Mouse (Mus musculus): Measurements from ENCODE around the gene Gm10337.

Gm10337 gene

DNA sequence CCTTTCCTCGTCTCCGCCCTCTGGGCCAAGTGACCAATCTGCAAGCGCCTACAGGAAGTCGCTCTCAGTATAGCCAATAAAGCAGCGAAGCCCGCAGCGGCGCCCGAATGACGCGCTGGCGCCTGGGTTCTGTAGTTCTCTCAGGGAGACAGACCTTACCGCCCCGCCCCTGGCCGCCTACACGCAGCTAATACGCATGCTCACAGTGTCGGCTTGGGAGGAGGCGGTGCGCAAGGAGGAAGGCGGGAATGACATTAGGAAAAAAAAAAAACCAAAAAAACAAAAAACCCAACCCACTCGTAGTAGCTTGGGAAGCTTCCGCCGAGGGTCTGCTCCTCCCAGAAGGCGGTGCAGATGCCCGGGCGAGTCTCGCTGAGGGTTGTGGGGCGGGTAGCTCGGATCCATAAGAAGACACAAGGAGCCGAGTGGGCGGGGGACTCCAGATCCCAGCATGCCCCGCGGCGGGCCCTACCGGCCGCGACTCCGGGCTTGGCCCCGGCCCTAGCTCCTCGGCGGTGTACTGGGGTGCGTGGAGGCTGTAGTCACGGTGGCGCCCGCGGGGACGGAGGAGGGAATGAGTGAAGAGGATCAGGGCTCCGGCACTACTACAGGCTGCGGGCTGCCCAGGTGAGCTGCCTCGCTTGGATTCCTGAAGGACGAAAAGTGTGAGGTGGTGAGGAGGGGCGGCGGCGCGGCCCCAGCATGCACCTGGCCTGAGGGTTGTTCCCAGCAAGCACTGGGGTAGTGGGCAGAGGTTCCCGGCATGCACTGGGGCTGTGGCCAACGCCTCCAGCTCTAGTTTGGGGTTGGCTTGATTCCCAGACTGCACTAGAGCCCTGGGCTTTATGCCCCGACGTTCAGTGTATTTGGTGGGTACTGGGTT lies 14.7 kb downstream of the Gm10337 start, which contains the start of gene Tarbp2:
Gene Tarbp2 (plus strand): TSS at position 217 of the 883 bp plus-strand sequence.
- peak; percentile 99 for DNase-seq

DNA sequence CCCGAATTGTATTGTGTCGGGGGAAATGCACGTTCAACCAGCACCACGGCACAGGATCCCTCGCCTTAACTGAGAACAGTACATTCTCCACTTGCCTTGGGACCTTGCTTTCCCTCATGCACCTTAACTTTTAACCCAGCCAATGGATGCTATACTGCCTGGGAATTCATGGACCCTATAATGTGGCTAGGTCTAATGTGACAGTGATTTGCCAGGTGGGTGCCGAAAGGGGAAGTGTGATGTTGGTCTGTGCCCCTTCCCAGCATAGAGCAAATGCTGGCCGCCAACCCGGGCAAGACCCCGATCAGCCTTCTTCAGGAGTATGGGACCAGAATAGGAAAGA lies 15.3 kb downstream of the Gm10337 start:
- no peak for DNase-seq

DNA sequence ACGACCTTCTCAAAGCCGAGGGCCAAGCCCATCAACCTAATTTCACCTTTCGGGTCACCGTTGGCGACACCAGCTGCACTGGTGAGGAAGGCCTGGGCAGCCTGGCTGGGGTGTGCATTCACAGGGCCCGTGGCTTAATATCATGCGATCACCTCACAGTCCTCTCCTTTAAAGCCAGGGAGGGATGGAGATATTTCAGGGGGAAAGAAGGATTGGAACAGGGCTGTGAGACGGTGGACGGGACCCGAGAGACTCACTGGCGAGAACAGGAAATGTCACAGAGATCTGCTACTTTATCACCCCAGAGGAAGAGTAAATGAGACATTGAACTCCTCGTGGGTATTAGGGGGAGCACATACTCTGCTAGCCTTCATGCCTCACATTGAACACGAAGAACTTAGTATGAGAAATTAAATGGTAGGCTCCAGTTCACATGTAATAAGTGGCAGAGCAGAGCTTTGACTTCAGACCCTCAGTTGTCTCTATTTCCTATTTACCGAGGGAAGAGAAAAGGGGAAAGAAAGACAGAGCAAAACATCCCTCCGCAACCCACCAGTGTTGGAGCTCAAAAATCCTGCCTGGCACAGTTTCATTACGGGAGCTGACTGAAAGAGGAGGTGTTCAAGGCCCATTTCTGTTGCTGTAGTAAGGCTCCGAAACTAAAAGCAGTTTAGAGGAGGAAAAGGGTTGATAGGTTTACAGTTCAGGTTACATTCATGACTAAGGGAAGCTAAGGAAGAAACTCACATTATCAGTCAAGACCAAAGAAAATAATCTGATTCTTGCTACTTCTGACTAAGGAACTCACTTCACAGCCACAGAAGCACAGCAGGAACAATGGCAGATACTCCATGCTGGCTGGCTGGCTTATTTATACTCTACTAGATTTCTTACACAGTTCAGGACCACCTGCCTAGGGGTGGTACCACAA lies 16.0 kb downstream of the Gm10337 start:
- DNase-seq: peak in 1 of 2 experiments; percentile 47

DNA sequence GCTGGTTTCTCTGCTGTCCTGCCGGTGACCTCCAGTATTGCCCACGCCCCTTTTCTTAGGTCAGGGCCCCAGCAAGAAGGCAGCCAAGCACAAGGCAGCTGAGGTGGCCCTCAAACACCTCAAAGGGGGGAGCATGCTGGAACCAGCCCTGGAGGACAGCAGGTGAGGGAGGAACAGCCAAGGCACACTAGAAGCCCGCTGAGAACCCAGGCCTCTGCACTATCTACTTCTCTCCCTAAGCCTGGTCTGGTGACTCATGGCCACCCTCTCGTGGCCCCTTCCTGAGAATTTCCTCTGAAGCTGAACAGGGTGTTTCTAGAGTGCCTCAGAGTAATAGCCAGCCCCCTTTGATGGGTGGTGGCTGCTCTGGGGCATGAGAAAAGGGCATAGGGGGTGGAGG lies 16.9 kb downstream of the Gm10337 start:
- peak in 1 of 2 experiments; percentile 46 for DNase-seq

DNA sequence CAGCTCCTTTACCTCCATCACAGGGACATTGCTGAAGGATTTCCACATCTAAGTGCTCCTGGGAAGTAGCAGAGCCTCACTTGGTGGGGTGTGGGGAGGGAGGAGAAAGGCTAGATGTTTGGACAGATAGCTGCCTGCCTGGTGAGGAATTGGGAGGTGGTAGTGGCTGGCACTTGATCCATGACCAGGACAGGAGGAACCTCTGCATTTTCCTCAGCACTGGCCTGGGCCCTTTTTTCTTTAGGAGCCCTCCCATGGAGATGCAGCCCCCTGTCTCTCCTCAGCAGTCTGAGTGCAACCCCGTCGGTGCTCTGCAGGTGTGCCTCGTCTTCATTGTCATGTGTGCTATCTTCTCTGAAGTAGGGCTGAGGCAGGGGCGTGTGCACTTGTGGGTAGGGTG lies 18.0 kb downstream of the Gm10337 start:
- no peak for DNase-seq

DNA sequence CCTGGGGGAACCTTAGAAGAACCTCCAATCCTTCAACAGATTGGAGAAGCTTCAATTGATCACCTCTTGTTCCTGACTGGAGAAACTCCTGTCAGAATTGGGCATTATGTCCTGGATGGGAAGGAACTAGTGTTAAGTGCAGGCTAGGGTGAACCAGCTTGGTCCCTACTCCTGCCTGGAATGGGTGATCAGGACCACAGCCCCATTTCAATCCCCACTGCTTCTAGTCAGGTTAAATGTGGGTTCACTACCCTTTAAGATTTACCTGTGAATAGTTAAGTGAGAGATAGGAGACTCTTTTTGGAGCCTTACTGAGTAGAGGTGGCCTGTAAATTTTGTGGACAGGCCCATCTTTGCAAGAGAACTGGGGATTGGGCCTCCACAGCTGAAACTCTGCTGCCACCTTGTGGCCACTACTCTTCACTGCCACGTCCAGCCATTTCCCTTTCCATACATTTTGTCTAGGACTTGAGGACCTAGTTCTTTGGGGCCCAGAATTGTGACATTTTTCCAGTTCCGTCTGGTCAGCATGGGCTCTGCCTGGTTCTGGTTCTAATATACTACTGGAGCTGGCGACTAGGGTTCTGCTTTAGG lies 21.5 kb downstream of the Gm10337 start, which contains the start of gene Npff:
Gene Npff (minus strand): TSS at position 51 of the 594 bp plus-strand sequence.
- peak; percentile 91 for DNase-seq

DNA sequence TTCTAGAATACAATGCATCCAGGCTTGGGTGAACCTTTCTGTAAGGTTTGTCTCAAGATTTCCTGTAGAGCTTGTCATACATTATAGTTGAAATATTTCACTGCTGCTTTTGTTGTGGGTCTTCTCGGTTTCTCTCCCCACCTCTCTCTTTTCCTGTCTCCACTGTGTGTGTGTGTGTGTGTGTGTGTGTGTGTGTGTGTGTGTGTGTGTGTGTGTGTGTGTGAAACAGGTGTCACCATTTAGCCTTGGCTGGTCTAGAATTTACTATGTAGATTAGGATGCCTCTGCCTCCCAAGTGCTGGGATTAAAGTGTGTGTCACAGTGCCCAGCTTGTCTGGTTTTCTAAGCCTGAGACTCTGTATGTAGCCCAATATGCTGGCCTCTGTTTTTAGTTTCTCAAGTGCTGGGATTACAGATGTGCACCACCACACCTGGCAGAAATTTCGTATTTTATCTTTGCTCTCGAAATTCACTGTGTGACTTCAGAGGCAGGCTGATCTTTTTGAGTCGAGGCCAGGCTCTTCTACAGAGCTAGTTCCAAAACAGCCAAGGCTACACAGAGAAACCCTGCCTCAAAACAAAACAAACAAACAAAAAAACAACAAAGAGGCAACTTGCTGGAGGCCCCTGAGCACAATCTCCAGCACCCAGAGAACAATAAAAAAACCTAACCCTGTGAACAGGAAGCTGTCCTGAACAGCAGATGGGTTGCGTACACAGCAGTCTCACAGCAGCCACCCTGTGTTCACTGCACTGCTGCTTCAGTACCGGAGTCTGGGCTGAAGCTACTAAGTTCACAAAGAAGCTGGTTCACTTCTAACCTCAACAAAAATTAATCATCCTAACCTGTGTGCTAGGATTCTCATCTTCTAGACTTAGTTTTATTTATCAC lies 22.8 kb downstream of the Gm10337 start:
- DNase-seq: no peak

DNA sequence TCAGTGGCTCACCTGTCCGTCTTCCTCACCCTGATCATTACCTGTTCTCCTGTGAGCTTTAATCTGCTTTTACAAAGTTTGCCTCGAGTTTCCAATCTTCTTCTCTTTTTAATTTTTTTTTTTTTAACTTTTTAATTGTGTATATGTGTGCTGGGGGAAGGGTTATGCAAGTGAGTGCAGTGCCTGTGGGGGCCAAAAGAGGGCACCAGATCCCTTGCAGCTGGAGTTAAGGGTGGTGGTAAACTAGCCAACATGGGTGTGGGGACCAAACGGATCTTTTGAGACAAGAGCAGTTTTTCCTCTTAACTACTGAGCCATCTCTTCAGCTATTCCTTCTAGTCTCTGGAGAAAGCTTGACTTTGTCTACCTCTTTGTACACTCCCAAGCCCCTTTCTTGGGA lies 24.4 kb downstream of the Gm10337 start:
- DNase-seq: peak; percentile 53 to 68

DNA sequence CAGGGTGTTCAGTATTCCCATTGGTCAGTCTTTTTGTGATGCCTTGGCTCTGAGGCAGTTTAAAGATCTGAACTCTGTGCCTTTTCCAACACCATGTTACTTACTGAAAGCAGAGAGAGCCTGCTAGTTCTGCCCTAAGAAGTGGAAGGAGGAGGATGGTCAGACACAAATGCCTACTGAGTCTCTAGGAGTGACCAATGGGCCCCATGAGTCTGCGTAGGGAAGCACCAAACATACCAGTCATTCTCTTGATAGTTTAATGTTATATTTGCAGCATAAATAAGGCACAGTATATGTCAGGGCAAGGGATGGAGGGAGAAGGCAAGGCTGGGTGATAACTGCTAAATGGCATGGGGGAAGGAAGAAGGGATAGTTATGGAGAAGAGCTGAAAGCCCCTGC lies 24.9 kb downstream of the Gm10337 start:
- no peak for DNase-seq

DNA sequence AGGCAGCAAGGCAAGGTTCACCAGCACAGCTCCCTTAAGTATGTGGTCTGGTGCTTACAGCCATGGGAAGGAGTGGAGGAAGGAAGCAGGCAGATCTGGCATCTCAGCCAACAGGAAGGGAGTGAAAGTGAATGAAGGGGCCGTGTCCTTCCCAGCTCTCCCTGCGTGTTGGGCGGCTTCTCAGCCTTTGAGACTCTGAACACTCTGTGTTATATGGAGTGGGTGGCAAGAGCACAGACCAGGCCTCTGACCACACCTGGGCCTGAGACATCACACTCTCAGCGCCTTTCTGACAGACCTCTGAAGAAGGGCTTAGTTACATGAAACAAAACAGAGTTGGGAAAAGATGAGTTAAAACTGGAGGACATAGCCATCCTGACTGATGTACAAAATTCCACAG lies 27.0 kb downstream of the Gm10337 start:
- DNase-seq: no peak

DNA sequence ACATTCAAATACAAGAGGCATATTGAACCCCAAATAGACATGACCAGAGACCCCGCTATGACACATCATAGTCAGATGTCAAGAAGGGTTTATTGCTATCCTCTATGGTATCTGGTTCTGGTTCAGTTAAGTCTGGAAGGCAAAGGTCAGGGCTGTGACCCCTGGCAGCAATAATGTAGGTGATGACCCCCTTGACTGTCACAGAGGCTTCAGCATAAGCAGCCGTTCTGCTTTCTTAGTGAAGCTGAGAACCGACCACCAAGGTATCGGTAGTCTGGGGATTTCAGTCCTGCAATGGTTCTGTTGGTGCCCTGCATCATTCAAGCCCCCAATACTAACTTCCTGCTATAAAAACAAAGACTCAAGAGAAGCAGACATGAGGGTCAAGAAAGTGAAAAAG lies 28.1 kb downstream of the Gm10337 start:
- no peak for DNase-seq

DNA sequence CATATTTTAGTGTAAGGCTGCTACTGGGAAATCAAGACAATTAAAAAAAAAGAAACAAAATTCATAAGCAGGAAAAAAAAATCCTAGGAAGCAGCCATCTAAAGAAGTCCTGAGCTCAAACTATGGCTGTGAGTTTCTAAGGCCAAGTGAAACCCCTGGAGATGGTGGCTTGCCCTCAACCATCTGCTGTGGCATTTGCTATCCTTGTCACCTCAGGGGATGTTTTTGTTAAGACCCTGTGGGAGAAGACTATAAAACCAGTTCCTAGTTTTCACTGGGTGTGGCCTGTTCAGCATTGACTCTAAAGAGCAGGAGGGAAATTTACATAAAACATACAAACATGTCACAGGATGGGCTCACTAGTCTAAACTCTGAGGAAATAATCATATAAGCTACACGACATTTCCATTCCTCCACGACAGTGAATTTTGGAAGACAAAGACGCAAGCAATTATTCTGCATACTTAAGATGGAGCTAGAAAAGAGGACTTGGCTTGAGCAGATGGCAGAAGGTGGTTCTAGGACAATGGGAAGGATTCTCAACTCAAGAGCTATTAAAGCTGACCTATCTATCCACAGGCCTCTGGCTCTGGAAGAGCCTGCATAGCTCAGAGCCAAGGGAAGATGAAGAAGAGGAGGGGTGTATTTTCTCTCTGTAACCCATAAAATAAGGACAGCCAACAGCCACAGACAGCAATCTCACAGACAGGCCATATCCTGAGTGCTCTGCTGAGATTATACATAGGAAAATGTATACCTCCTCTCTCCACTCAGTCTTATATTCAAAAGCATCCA lies 28.8 kb downstream of the Gm10337 start:
- peak in 1 of 2 experiments; percentile 69 for DNase-seq

DNA sequence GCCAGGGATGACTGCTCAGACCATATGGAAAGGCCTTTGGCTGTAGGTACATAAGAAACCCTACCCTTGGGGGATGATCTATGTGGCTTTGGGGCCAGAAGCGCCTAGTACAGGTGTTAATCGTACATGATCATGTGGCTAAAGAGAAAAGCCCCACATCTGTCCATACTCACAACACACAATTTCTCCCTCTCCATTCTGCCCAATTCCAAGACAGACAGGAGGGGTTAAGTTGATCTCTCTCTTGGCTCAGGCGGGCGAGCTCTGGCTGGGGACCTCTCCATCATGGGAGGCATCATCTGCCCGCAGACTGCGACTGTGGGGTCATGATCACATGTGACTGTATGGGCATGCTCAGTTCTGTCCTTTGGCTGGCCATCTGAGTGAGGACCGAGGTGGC lies 30.4 kb downstream of the Gm10337 start:
- no peak for DNase-seq

DNA sequence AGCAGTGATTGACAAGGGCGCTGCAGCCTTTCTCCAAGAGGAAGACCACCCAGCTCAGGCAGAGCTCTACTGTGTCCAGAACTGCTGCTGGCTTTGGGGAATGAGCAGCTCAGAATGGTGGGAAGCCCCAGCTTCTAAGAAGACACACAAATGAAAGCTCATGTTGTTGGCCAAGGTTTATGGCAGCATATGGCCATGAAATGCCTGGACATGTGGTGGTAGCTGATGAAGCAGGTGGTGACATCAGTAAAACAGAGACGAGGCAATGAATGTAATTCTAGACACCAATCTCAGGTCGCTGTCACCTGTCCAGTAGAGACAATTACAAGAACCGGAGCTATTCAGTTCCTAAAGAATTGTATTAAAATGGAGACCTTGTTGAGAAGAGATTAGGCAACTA lies 41.3 kb downstream of the Gm10337 start:
- DNase-seq: peak; percentile 76 to 91

DNA sequence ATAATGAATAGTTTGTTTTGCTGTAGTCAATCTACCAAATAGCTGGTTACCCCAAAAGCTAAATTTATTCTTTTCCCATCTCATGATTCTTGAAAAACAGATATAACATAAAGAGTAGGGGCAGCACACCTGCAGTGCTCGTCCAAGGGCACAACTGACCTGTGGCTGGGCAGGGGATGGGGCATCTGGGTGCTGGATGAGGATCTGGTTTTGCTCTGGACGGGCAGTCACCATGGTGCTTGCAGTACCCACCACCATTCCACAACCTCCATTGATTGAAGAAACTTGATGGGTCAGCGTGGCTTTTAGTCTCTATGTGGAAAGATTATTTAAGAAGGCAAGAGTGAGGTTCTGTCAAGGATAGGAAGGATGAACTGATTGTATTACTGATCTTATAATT lies 42.7 kb downstream of the Gm10337 start:
- DNase-seq: no peak

DNA sequence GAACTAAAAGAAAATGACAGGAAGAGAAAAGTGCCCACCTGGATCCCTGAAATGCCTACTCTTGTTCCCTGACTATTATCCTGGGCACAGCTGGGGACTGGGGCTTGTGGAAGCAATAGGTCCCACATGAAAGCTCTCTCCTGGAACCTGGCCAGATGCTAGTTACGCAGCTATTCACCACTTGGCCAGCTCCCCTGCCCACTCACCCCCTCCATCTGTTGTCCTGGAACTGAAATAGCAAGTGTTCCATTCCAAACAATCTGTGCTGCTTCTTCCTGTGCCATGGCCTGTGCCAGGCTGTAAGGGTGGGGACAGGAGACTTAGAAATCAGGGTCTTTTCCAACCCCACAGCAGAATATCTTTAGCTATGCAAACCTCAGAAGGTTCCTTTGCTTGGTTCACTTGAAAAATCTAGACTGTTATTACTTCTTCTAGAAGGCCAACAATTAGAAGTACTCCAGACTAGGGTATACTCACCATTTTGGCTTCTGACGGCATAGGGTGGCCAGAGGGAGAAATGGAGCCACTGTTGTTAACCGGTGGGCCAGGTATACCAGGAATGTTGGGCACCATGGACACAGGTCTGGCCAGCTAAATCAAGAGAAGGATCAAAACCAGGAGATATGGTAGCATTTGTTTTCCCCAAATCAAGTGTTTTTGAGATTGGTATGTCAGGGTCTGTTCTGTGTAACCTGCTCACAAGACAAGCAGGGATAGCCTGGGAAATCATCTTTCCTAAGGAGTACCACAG lies 43.3 kb downstream of the Gm10337 start:
- DNase-seq: peak; percentile 99

DNA sequence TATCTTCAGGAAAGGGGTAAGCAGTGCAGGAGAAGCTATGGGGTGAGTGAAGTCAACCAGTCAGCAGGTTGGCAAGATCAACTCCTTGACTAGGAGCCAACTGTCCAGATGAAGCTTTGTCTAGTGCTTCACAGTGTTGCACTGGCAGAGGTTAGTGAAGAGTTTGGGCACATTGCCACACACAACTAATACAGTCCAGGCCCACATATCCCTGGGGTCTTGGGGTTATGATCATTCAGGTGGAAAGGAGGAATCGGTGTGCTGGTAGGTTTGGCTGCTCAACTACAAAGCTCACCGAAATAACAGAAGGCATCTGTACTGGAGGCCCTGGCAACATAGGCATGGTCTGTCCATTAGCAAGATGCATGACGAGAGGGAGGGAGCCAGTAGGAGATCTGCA lies 44.0 kb downstream of the Gm10337 start:
- DNase-seq: peak; percentile 94 to 97

DNA sequence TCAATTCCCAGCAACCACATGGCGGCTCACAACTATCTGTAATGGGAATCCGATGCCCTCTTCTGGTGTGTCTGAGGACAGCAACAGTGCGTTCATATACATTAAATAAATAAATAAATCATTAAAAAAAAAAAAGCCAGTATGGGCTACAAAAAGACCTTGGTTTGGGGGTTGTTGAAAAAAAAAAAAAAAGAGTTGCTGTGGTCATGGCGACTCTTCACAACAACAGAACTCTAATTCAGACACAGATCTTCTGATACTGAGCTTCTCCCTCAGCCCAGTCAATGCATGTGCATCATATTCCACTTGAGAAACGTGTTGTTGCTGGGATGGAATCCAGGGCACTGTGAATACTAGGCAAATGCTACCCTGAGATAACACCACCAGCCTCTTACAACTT lies 49.1 kb downstream of the Gm10337 start:
- no peak for DNase-seq
